Mouse (Mus musculus): ENCODE measurements at regions not wholly inside any gene's neighbourhood (a gene's known extent, or its start where the extent isn't known, plus 50 kb on each side); places are given as distances from the start of the nearest gene placed in this dataset.

DNA sequence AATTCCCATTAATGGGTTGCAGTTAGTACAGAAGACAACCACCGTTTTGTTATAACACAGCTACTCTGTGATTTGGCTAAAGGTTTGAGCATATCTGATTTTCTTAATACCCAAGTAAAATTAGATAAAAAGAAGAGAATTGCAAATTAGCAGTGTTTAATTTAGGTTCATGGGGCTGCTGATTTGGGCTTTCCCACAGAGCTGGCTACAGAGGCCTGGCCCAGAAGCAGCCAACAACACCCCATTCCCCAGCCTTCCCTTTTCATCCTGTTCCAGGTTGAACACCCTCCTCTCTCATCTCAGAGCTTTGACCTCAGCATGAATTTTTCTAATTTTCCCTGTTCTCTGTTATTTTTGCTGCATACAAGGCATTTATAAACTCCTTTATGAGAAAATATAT, 260.3 kb upstream of the Negr1 start:
- Histone ChIP-seq H3K4me1 (no peaks in the 10 kb centered on the region), H3K9me3 (peaks cover 4% of the 10 kb centered on the region; the same call in 1 of the 2 replicates), H3K27me3 (replicated peaks) (no peaks in the 10 kb centered on the region), H3K4me3 (replicated peaks) (no peak overlapping the region), H3K36me3 (replicated peaks; ENCODE audit: low read length) (no peaks in the 10 kb centered on the region)
- TF ChIP-seq FLI1 (IDR thresholded peaks at IDR 0.05; ENCODE audit: low read length), result no peak
- TF ChIP-seq GATA1 (IDR thresholded peaks at IDR 0.05; ENCODE audit: borderline replicate concordance, low read length), result no peak

DNA sequence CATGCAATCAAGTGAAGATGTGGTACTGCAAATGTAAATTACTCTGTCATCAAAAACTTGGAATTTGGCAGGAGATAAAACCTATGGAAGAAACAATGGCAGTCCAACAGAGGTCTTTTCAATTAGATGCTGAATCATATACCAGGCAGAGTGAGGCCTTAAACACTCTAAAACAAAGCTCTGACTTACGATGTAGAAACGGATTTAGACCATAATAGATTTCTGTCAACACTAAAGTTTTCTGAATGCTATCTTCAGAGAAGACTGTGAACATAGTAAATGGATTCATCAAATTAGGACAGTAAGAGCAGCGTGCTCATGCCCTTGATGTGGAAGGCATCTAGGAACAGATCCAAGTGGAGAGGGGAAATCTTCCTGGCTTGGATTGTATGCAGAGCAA, 259.8 kb upstream of the Negr1 start:
- Histone ChIP-seq H3K36me3 (replicated peaks; ENCODE audit: low read length) (no peaks in the 10 kb centered on the region), H3K4me1 (no peaks in the 10 kb centered on the region), H3K27me3 (replicated peaks) (no peaks in the 10 kb centered on the region), H3K4me3 (replicated peaks) (no peak overlapping the region), H3K9me3 (peaks cover 4% of the 10 kb centered on the region; the same call in 1 of the 2 replicates)
- TF ChIP-seq GATA1 (IDR thresholded peaks at IDR 0.05; ENCODE audit: borderline replicate concordance, low read length) (no peak), FLI1 (IDR thresholded peaks at IDR 0.05; ENCODE audit: low read length) (no peak)

DNA sequence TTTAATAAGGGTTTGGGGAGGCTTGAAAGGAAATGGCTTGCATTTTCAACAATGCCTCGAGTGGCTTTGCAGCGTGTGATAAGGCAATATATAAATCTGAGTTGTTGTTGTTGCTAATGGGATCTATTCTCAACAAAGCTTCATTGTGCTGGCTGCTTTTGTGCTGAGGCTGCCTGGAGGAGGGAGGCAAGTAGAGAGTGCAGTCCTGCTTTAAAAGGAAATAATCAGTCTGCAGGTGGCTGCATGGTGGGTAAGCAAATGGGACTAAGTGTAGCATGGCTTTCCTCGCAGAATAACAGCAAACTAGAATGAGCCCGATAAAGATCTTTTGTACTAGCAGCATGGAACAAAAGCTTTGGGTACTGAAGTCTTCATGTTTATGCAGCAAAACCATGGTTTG, 257.4 kb upstream of the Negr1 start:
- Histone ChIP-seq H3K27me3 (replicated peaks) (no peaks in the 10 kb centered on the region), H3K4me3 (replicated peaks) (no peak overlapping the region), H3K9me3 (peaks cover 6% of the 10 kb centered on the region), H3K4me1 (no peaks in the 10 kb centered on the region), H3K36me3 (replicated peaks; ENCODE audit: low read length) (no peaks in the 10 kb centered on the region)
- TF ChIP-seq GATA1 (IDR thresholded peaks at IDR 0.05; ENCODE audit: borderline replicate concordance, low read length) (no peak), FLI1 (IDR thresholded peaks at IDR 0.05; ENCODE audit: low read length) (no peak)

DNA sequence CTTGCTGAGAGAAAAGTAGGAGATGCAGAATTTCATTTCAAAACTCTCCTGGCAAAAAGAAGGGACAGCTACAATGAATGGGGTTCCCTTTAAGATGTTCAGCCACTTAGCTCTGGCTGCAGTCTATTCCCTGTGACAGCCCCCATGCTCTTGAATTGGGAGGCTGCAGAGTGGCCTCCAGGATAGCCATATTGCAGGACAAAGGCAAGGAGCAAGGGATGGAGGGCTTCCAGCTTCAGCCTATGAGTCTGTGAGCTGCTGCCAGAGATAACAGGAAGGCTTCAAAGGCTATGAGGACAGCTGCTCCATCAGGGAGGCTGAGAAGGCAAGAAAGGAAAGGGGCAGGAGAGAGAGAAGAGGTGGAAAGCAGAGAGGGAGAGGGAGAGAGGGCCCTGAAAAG, 256.5 kb upstream of the Negr1 start:
- H3K27me3 ChIP-seq (replicated peaks), result no peaks in the 10 kb centered on the region
- no peaks in the 10 kb centered on the region for H3K4me1 ChIP-seq
- TF ChIP-seq GATA1 (IDR thresholded peaks at IDR 0.05; ENCODE audit: borderline replicate concordance, low read length) (no peak), FLI1 (IDR thresholded peaks at IDR 0.05; ENCODE audit: low read length) (no peak)
- no peak overlapping the region for H3K4me3 ChIP-seq (replicated peaks)
- H3K9me3 ChIP-seq, result peaks cover 7% of the 10 kb centered on the region
- no peaks in the 10 kb centered on the region for H3K36me3 ChIP-seq (replicated peaks; ENCODE audit: low read length)

DNA sequence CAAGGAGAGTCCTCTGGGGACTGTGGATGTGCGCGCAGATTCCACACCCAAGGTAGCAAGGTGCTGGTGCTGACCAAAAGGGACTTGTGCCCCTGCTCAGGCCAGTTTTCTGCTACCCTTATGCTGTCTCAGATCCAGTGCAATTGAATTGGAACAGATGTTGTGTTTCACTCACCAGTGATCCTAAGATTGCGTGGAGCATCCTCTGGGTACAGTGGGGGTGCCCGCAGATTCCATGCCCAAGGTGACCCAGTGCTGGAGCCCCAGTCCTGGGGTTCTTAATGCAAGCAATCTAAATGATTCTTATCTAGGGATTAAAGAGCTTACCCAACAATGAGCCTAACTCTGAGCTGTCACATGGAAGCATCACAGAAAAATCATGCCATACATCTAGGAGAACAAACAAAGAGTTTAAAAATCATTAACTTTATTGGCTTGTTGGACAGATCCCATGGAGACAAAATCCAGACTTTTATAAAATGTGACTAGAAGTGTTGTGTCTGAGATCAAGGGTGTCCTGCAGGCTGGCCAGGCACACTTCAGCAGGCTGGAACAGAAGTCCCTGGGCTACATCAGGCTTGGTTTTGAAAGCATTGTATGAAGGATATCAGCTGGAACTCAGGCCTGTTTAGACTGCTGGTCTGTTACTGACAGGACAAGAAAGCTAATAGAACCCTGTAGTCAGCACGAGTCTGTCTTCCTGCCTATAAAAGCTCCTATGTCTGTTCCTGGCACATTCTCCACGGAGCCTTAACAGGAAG, 226.4 kb upstream of the Negr1 start:
- Histone ChIP-seq H3K27me3 (replicated peaks) (no peaks in the 10 kb centered on the region), H3K9me3 (peaks cover 6% of the 10 kb centered on the region), H3K36me3 (replicated peaks; ENCODE audit: low read length) (no peaks in the 10 kb centered on the region), H3K4me1 (no peaks in the 10 kb centered on the region), H3K4me3 (replicated peaks) (no peak overlapping the region)
- TF ChIP-seq FLI1 (IDR thresholded peaks at IDR 0.05; ENCODE audit: low read length) (no peak), GATA1 (IDR thresholded peaks at IDR 0.05; ENCODE audit: borderline replicate concordance, low read length) (no peak)

DNA sequence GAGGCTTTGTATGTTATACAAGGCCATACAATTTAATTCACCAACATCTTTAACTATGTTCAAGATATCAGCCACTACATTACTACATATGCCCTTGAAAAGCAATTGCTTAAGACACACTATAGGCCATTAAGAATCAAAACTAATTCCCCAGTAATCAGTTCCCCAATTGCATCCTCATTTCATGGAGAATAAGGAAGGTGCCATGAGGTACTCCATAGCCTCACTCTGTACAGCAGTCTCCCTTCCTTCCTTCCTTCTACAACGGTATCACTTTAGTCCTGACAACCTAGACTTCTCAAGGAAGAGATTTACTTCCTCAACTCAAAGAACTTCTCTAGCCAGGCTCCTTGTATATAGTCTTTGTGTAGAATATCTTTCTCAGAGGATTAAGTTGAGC, 220.1 kb upstream of the Negr1 start:
- H3K4me1 ChIP-seq, result no peaks in the 10 kb centered on the region
- 0 out of 2 replicates have a peak, but pooled peaks cover 3% of the 10 kb centered on the region for H3K9me3 ChIP-seq
- H3K36me3 ChIP-seq (replicated peaks; ENCODE audit: low read length), result no peaks in the 10 kb centered on the region
- TF ChIP-seq GATA1 (IDR thresholded peaks at IDR 0.05; ENCODE audit: borderline replicate concordance, low read length) (no peak), FLI1 (IDR thresholded peaks at IDR 0.05; ENCODE audit: low read length) (no peak)
- H3K4me3 ChIP-seq (replicated peaks), result no peak overlapping the region
- H3K27me3 ChIP-seq (replicated peaks), result no peaks in the 10 kb centered on the region

DNA sequence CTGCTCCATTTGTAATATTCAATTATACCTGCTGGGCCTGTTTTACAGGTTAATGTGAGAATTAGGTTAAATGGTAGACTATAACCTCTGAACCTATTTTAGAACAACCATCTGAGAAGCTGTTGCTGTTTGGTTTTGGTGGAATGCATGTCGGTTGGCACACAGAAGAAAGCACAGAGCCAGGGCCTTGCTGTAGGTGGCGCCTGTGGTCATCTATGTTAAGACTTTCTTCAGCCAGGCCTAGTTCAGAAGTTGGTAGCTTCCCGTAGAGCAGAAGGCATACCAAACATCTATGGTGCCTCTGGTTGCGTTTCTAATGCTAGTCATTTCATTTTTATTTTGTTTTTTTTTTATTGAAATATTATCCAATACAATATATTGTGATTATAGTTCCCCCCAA, 209.9 kb upstream of the Negr1 start:
- no peaks in the 10 kb centered on the region for H3K36me3 ChIP-seq (replicated peaks; ENCODE audit: low read length)
- no peak for TF ChIP-seq FLI1 (IDR thresholded peaks at IDR 0.05; ENCODE audit: low read length)
- TF ChIP-seq GATA1 (IDR thresholded peaks at IDR 0.05; ENCODE audit: borderline replicate concordance, low read length), result no peak
- H3K4me1 ChIP-seq, result no peaks in the 10 kb centered on the region
- H3K9me3 ChIP-seq, result 0 out of 2 replicates have a peak, but pooled peaks cover 2% of the 10 kb centered on the region
- H3K4me3 ChIP-seq (replicated peaks), result no peak overlapping the region
- H3K27me3 ChIP-seq (replicated peaks), result no peaks in the 10 kb centered on the region

DNA sequence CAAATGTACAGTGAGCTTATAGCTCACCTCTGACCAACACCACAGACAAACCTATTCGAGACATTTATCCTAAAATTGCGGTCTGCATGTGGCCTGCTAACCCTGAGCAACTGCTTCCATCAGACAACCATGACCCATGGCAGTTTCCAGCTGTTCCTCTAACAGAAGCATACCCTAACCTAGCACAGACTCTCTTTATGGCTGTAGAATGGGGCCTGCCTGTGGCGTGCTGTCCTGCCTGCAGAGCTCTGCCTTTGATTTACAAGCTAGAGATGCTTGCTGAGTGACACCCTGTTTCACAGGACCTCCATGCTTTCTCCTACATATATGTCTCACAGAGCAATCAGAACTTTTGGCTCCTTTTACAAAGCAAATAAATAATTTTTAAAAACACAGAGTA, 208.2 kb upstream of the Negr1 start:
- Histone ChIP-seq H3K4me3 (replicated peaks) (no peak overlapping the region), H3K36me3 (replicated peaks; ENCODE audit: low read length) (no peaks in the 10 kb centered on the region), H3K27me3 (replicated peaks) (no peaks in the 10 kb centered on the region), H3K9me3 (0 out of 2 replicates have a peak, but pooled peaks cover 2% of the 10 kb centered on the region), H3K4me1 (no peaks in the 10 kb centered on the region)
- TF ChIP-seq GATA1 (IDR thresholded peaks at IDR 0.05; ENCODE audit: borderline replicate concordance, low read length) (no peak), FLI1 (IDR thresholded peaks at IDR 0.05; ENCODE audit: low read length) (no peak)

DNA sequence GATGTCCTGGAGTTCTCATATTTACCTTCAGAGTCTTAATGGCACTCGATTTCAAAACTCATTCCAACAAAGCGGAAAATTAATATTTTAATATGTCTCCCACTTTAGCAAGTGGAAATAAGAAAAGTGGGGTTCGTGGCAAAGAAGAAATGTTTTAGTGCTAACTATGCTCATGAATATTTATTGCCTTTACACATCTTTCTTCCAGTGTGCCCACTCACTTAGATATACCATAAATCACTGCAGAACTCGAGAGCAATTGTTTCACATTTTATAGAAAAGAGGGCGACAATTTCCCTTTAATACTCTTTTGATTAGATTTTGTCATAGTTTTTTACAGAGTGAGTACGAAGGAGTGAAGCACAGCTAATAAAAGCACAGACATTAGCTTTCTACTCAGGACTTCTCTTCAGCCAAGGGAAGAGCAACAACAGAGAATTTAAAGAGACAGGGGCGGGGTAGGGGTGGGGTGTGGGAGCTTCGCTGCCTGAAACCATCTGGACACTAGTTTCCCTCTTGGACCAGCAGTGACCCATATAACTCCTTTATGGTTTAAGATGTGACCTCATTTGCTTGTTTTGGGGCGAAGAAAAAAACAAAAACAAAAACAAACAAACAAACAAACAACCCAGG, 207.6 kb upstream of the Negr1 start:
- no peak for TF ChIP-seq GATA1 (IDR thresholded peaks at IDR 0.05; ENCODE audit: borderline replicate concordance, low read length)
- no peak for TF ChIP-seq FLI1 (IDR thresholded peaks at IDR 0.05; ENCODE audit: low read length)
- H3K4me3 ChIP-seq (replicated peaks), result no peak overlapping the region
- 0 out of 2 replicates have a peak, but pooled peaks cover 2% of the 10 kb centered on the region for H3K9me3 ChIP-seq
- H3K36me3 ChIP-seq (replicated peaks; ENCODE audit: low read length), result no peaks in the 10 kb centered on the region
- H3K27me3 ChIP-seq (replicated peaks), result no peaks in the 10 kb centered on the region
- H3K4me1 ChIP-seq, result no peaks in the 10 kb centered on the region

DNA sequence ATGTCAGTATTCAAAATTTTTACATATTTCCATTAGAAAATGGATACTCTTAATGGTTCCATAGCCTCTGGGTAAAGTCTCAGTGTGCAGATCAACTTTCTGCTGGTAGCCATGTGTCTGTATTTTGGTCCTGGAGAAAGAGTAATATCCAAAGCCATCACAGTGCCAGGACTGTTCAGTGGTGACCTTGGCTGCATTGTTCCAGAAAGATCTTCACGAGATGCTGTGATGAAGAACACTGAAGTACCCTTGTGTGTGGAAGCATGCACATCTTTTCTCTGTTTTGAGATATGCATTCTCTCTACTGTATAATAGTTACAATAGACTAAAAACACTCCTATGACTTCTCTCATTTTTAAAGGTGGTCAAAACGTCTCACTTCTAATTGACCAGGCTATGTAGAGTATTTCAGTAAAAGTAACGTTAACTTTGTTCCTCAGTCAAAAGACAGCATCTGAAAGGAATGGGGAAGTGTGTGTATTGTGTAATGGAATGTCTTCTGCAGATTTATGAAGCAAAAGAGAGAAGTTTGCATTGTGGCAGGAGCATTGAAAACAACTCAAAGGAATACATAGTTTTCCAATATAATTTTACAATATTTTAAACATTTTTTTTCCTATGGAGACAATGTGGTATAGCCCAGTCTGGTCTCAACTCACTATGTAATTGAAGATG, 192.8 kb upstream of the Negr1 start:
- H3K36me3 ChIP-seq (replicated peaks; ENCODE audit: low read length), result no peaks in the 10 kb centered on the region
- TF ChIP-seq FLI1 (IDR thresholded peaks at IDR 0.05; ENCODE audit: low read length) (no peak), GATA1 (IDR thresholded peaks at IDR 0.05; ENCODE audit: borderline replicate concordance, low read length) (no peak)

More for the DNA sequence above, 192.8 kb upstream of the Negr1 start:
- Histone ChIP-seq H3K27me3 (replicated peaks) (no peaks in the 10 kb centered on the region), H3K9me3 (no peaks in the 10 kb centered on the region; the same call in 1 of the 2 replicates), H3K4me3 (replicated peaks) (no peak overlapping the region), H3K4me1 (no peaks in the 10 kb centered on the region)
